Mouse (Mus musculus) liver, embryonic 12.5 days (tissue): Measurements from ENCODE around the gene Nr2e1. TPM values are rescaled to one million over a fixed set of nuclear protein-coding genes. Genes with fewer than 3 reads are reported as not detected.

Source experiments
- ATAC-seq: fragments of 200-750 bp; cut with Nextera tagmentation; 2 replicates; pipeline ENCODE4 v1.8.0; 2017; ENCODE audit warnings: moderate number of reproducible peaks, mild to moderate bottlenecking, moderate library complexity
- H3K27ac ChIP-seq: fragments of 300-500 bp; sonication (generic); 2 replicates; pipeline ENCODE4 v1.5.1; 2016; ENCODE audit warnings: mild to moderate bottlenecking
- H3K27me3 ChIP-seq: fragments of 300-500 bp; sonication (generic); replicated peaks from 2 replicates; pipeline ENCODE4 v1.6.1; 2016; ENCODE audit warnings: mild to moderate bottlenecking, moderate library complexity
- H3K36me3 ChIP-seq: fragments of 300-500 bp; sonication (generic); 2 replicates; pipeline ENCODE4 v1.6.1; 2016; ENCODE audit warnings: mild to moderate bottlenecking, moderate library complexity
- H3K4me1 ChIP-seq: fragments of 300-500 bp; sonication (generic); 2 replicates; pipeline ENCODE4 v1.6.1; 2016
- H3K4me2 ChIP-seq: fragments of 300-500 bp; sonication (generic); 2 replicates; pipeline ENCODE4 v1.6.1; 2016; ENCODE audit warnings: mild to moderate bottlenecking, moderate library complexity
- H3K4me3 ChIP-seq: fragments of 300-500 bp; sonication (generic); 2 replicates; pipeline ENCODE4 v1.5.1; 2016; ENCODE audit warnings: mild to moderate bottlenecking, moderate library complexity
- H3K9ac ChIP-seq: fragments of 300-500 bp; sonication (generic); 2 replicates; pipeline ENCODE4 v1.6.1; 2016; ENCODE audit warnings: mild to moderate bottlenecking, moderate library complexity
- H3K9me3 ChIP-seq: fragments of 300-500 bp; sonication (generic); replicated peaks from 2 replicates; pipeline ENCODE4 v1.6.1; 2016; ENCODE audit warnings: mild to moderate bottlenecking, moderate library complexity
- WGBS: fragments of 180-500 bp; shearing (Covaris S2); methylation state at CpG from one replicate; pipeline ENCODE4 v1.1.7; 2016; ENCODE audit not compliant: insufficient replicate concordance; 5-methylcytosine and 5-hydroxymethylcytosine counted together
- polyA plus RNA-seq: library from polyadenylated mRNA; unstranded; fragments of >200 nt; fragmentation: Nextera tagmentation; extraction: Ambion mirVana; gene quantifications from 2 replicates; pipeline ENCODE4 v1.2.1, GENCODE M21; 2016

Gene Nr2e1
- not detected in 2 replicates for polyA plus RNA-seq

- peak within 1 kb of the TSS; percentile 24 for H3K4me2 ChIP-seq
- no peak within 1 kb of the TSS for H3K9ac ChIP-seq
- H3K36me3 ChIP-seq, result no peaks in the 10 kb centered on the region
- H3K4me1 ChIP-seq, result peaks cover 18% of the 10 kb centered on the region; the same call in 1 of the 2 replicates
- peaks cover 100% of the 10 kb centered on the region for H3K27me3 ChIP-seq
- no peak within 1 kb of the TSS for H3K27ac ChIP-seq
- under 1% methylated on average over 43 of the region's 43 CpGs for WGBS
- no peak for ATAC-seq
- H3K9me3 ChIP-seq, result no peaks in the 10 kb centered on the region
- H3K4me3 ChIP-seq, result peak within 1 kb of the TSS; percentile 17; the same call in 1 of the 2 replicates
These were observed at the start of gene Nr2e1, which contains the start of gene Ostm1 for GRCm38 (mm10) chr10:42583157-42583872. Gene Nr2e1 (minus strand): TSS chr10:42583632. Gene Ostm1 (plus strand): TSS chr10:42583822.

- Histone ChIP-seq H3K9me3 (no peaks in the 10 kb centered on the region), H3K4me3 (peak overlapping the region; percentile 53), H3K9ac (0 out of 2 replicates have a peak overlapping the region, but pooled peaks have one; percentile 8), H3K4me2 (peak overlapping the region; percentile 74), H3K36me3 (no peaks in the 10 kb centered on the region), H3K27ac (no peak overlapping the region), H3K27me3 (peaks cover 100% of the 10 kb centered on the region), H3K4me1 (peaks cover 24% of the 10 kb centered on the region)
- no peak for ATAC-seq
- WGBS, result 1% methylated on average over 39 of the region's 39 CpGs
These were observed 49.3 kb upstream of the Nr2e1 start for GRCm38 (mm10) chr10:42632453-42633360.

GRCm38 (mm10) chr10:42631754-42632452, 48.5 kb upstream of the Nr2e1 start:
- Histone ChIP-seq H3K4me3 (peak overlapping the region; percentile 53; the same call in 1 of the 2 replicates), H3K36me3 (no peaks in the 10 kb centered on the region), H3K9ac (no peak overlapping the region), H3K9me3 (no peaks in the 10 kb centered on the region), H3K27ac (no peak overlapping the region), H3K27me3 (peaks cover 100% of the 10 kb centered on the region), H3K4me2 (peak overlapping the region; percentile 74; the same call in 1 of the 2 replicates), H3K4me1 (peaks cover 27% of the 10 kb centered on the region)
- 1% methylated on average over 42 of the region's 42 CpGs for WGBS
- no peak for ATAC-seq

GRCm38 (mm10) chr10:42630596-42631355, 47.3 kb upstream of the Nr2e1 start:
- no peaks in the 10 kb centered on the region for H3K36me3 ChIP-seq
- H3K4me2 ChIP-seq, result no peak overlapping the region
- H3K4me1 ChIP-seq, result peaks cover 33% of the 10 kb centered on the region
- H3K27ac ChIP-seq, result no peak overlapping the region
- ATAC-seq, result no peak
- no peak overlapping the region for H3K9ac ChIP-seq
- H3K4me3 ChIP-seq, result no peak overlapping the region
- 8% methylated on average over 19 of the region's 19 CpGs for WGBS
- H3K9me3 ChIP-seq, result no peaks in the 10 kb centered on the region
- peaks cover 99% of the 10 kb centered on the region for H3K27me3 ChIP-seq

GRCm38 (mm10) chr10:42625907-42626306, 42.5 kb upstream of the Nr2e1 start:
- H3K36me3 ChIP-seq, result no peaks in the 10 kb centered on the region
- peaks cover 24% of the 10 kb centered on the region for H3K4me1 ChIP-seq
- no peak overlapping the region for H3K9ac ChIP-seq
- peak overlapping the region; percentile 22; the same call in 1 of the 2 replicates for H3K27ac ChIP-seq
- H3K4me3 ChIP-seq, result no peak overlapping the region
- H3K27me3 ChIP-seq, result peaks cover 86% of the 10 kb centered on the region
- peak; percentile 98 for ATAC-seq
- peak overlapping the region; percentile 42 for H3K4me2 ChIP-seq
- 52% methylated on average over 2 of the region's 2 CpGs for WGBS
- no peaks in the 10 kb centered on the region for H3K9me3 ChIP-seq

GRCm38 (mm10) chr10:42618291-42618690, 34.9 kb upstream of the Nr2e1 start:
- 32% methylated on average over 2 of the region's 2 CpGs for WGBS
- ATAC-seq, result no peak
- no peak overlapping the region for H3K27ac ChIP-seq
- H3K27me3 ChIP-seq, result peaks cover 88% of the 10 kb centered on the region
- no peaks in the 10 kb centered on the region for H3K9me3 ChIP-seq
- peaks cover 4% of the 10 kb centered on the region; the same call in 1 of the 2 replicates for H3K4me1 ChIP-seq
- no peak overlapping the region for H3K4me2 ChIP-seq
- H3K36me3 ChIP-seq, result no peaks in the 10 kb centered on the region
- H3K4me3 ChIP-seq, result no peak overlapping the region
- no peak overlapping the region for H3K9ac ChIP-seq

GRCm38 (mm10) chr10:42614766-42615165, 31.3 kb upstream of the Nr2e1 start:
- peaks cover 100% of the 10 kb centered on the region for H3K27me3 ChIP-seq
- peaks cover 4% of the 10 kb centered on the region; the same call in 1 of the 2 replicates for H3K4me1 ChIP-seq
- no peaks in the 10 kb centered on the region for H3K36me3 ChIP-seq
- H3K9ac ChIP-seq, result no peak overlapping the region
- no peaks in the 10 kb centered on the region for H3K9me3 ChIP-seq
- no peak overlapping the region for H3K4me2 ChIP-seq
- WGBS, result 8% methylated on average over 9 of the region's 9 CpGs
- no peak overlapping the region; the same call in 1 of the 2 replicates for H3K4me3 ChIP-seq
- ATAC-seq, result no peak
- H3K27ac ChIP-seq, result no peak overlapping the region

GRCm38 (mm10) chr10:42613639-42614381, 30.4 kb upstream of the Nr2e1 start:
- Histone ChIP-seq H3K4me3 (peak overlapping the region; percentile 30), H3K36me3 (no peaks in the 10 kb centered on the region), H3K9ac (no peak overlapping the region), H3K4me2 (peak overlapping the region; percentile 52), H3K9me3 (no peaks in the 10 kb centered on the region), H3K27ac (no peak overlapping the region), H3K27me3 (peaks cover 99% of the 10 kb centered on the region), H3K4me1 (peaks cover 4% of the 10 kb centered on the region; the same call in 1 of the 2 replicates)
- WGBS, result 2% methylated on average over 38 of the region's 40 CpGs
- ATAC-seq, result no peak

GRCm38 (mm10) chr10:42613075-42613474, 29.6 kb upstream of the Nr2e1 start:
- Histone ChIP-seq H3K9me3 (no peaks in the 10 kb centered on the region), H3K36me3 (no peaks in the 10 kb centered on the region), H3K9ac (no peak overlapping the region), H3K27me3 (peaks cover 99% of the 10 kb centered on the region), H3K4me3 (no peak overlapping the region), H3K4me2 (no peak overlapping the region), H3K4me1 (peaks cover 4% of the 10 kb centered on the region; the same call in 1 of the 2 replicates), H3K27ac (no peak overlapping the region)
- WGBS, result 8% methylated on average over 12 of the region's 12 CpGs
- ATAC-seq, result no peak

- Histone ChIP-seq H3K27ac (no peak overlapping the region), H3K4me2 (no peak overlapping the region), H3K9ac (no peak overlapping the region), H3K9me3 (peaks cover 8% of the 10 kb centered on the region), H3K36me3 (no peaks in the 10 kb centered on the region), H3K4me1 (no peaks in the 10 kb centered on the region), H3K4me3 (no peak overlapping the region), H3K27me3 (peaks cover 61% of the 10 kb centered on the region)
- no peak for ATAC-seq
- 47% methylated on average over 4 of the region's 4 CpGs for WGBS
These were observed 23.3 kb upstream of the Nr2e1 start for GRCm38 (mm10) chr10:42606757-42607156.
